Mouse (Mus musculus) heart, postnatal 0 days (tissue): ENCODE measurements at regions not wholly inside any gene's neighbourhood (a gene's known extent, or its start where the extent isn't known, plus 50 kb on each side); places are given as distances from the start of the nearest gene placed in this dataset.

Experiments used
- ATAC-seq: fragments of 200-750 bp; cut with Nextera tagmentation; 2 replicates; pipeline ENCODE4 v1.8.0; 2017; ENCODE audit warnings: low read depth, moderate number of reproducible peaks, moderate library complexity; ENCODE audit not compliant: insufficient read depth
- DNase-seq: peaks from one replicate; pipeline ENCODE4 v3.0.0-alpha.2; 2016; ENCODE audit warnings: low spot score
- H3K27ac ChIP-seq: fragments of 300-500 bp; sonication (generic); 2 replicates; pipeline ENCODE4 v1.5.1; 2014; ENCODE audit warnings: low read depth, mild to moderate bottlenecking
- H3K27me3 ChIP-seq: fragments of 300-500 bp; sonication (generic); 2 replicates; pipeline ENCODE4 v1.6.1; 2014; ENCODE audit warnings: low read length, mixed read lengths; ENCODE audit not compliant: control insufficient read depth, insufficient read depth
- H3K36me3 ChIP-seq: fragments of 300-500 bp; sonication (generic); replicated peaks from 2 replicates; pipeline ENCODE4 v1.6.1; 2014; ENCODE audit warnings: low read length, mixed read lengths; ENCODE audit not compliant: control insufficient read depth, insufficient read depth
- H3K4me1 ChIP-seq: fragments of 300-500 bp; sonication (generic); 2 replicates; pipeline ENCODE4 v1.6.1; 2014; ENCODE audit warnings: antibody characterized with exemption; ENCODE audit not compliant: control insufficient read depth, insufficient read depth
- H3K4me2 ChIP-seq: fragments of 300-500 bp; sonication (generic); 2 replicates; pipeline ENCODE4 v1.6.1; 2014; ENCODE audit warnings: low read depth, mild to moderate bottlenecking, low read length, moderate library complexity
- H3K4me3 ChIP-seq: fragments of 300-500 bp; sonication (generic); 2 replicates; pipeline ENCODE4 v1.5.1; 2014; ENCODE audit warnings: low read depth, low read length
- H3K9ac ChIP-seq: fragments of 300-500 bp; sonication (generic); replicated peaks from 2 replicates; pipeline ENCODE4 v1.6.1; 2014; ENCODE audit warnings: low read depth, low read length, mixed read lengths
- H3K9me3 ChIP-seq: fragments of 300-500 bp; sonication (generic); replicated peaks from 2 replicates; pipeline ENCODE4 v1.6.1; 2016; ENCODE audit warnings: low read length; ENCODE audit not compliant: control insufficient read depth
- CTCF ChIP-seq: IDR thresholded peaks from 2 replicates; pipeline ENCODE4 v1.5.1; 2016; ENCODE audit warnings: antibody characterized with exemption, control low read depth, low read depth
- EP300 ChIP-seq: IDR thresholded peaks from 2 replicates; pipeline ENCODE4 v1.6.1; 2016; ENCODE audit warnings: antibody characterized with exemption, low read depth
- WGBS: fragments of 180-500 bp; shearing (Covaris S2); extraction: QIAGEN DNeasy Blood & Tissue Kit; methylation state at CpG from one replicate; pipeline ENCODE4 v1.1.7; 2014; 5-methylcytosine and 5-hydroxymethylcytosine counted together

GRCm38 (mm10) chr11:94882687-94883383 is 53.2 kb upstream of the Col1a1 start:
- ATAC-seq, result peak; percentile 55; the same call in 1 of the 2 replicates
- TF ChIP-seq CTCF (no peak), EP300 (no peak)
- Histone ChIP-seq H3K4me3 (0 out of 2 replicates have a peak overlapping the region, but pooled peaks have one; percentile 7), H3K9ac (no peak overlapping the region), H3K27ac (peak overlapping the region; percentile 73), H3K4me2 (peak overlapping the region; percentile 43; the same call in 1 of the 2 replicates), H3K36me3 (no peaks in the 10 kb centered on the region), H3K4me1 (0 out of 2 replicates have a peak, but pooled peaks cover 8% of the 10 kb centered on the region), H3K27me3 (peaks cover 42% of the 10 kb centered on the region), H3K9me3 (no peaks in the 10 kb centered on the region)
- DNase-seq, result no peak
- WGBS, result 8% methylated on average over 18 of the region's 19 CpGs

DNA sequence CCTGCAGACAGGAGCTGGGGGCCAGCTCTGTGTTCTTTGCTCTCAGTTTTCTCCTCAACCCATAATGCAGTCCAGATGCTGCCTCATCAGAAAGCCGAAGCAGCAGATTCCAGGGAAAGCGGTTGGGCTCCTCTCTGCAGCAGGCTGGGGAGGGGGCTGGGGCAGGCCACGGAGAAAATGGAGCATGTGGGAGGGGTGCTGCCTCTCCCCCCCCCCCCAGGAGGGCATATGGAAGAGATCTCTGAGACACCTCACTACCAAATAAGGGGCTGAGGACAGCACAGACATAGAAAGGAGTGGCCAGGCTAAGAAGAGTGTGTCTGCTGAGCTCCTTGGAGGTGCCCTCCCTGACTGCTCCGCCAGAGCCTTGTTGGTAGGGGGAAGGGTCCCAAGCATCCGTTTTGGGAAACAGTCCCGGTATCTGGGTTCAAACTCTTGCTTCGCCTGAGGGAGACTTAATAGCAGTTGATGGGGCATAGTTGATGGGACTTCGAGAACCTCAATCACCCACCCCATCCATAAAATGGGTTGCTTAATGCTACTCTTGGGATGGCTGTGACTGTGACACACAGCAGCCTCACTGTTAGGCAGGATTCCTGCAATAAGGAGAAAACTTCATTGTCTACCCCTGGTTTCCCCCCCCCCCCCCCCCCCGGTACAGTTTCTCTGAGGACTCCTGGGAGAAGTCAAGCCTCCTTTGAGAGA is 53.9 kb upstream of the Col1a1 start:
- H3K27me3 ChIP-seq, result peaks cover 42% of the 10 kb centered on the region
- no peak for TF ChIP-seq CTCF
- no peak for TF ChIP-seq EP300
- peak; percentile 28; the same call in 1 of the 2 replicates for ATAC-seq
- H3K4me1 ChIP-seq, result 0 out of 2 replicates have a peak, but pooled peaks cover 8% of the 10 kb centered on the region
- no peak overlapping the region for H3K4me3 ChIP-seq
- peak overlapping the region; percentile 73 for H3K27ac ChIP-seq
- H3K9me3 ChIP-seq, result no peaks in the 10 kb centered on the region
- H3K36me3 ChIP-seq, result no peaks in the 10 kb centered on the region
- H3K9ac ChIP-seq, result no peak overlapping the region
- DNase-seq, result no peak
- H3K4me2 ChIP-seq, result peak overlapping the region; percentile 43; the same call in 1 of the 2 replicates
- 25% methylated on average over 9 of the region's 9 CpGs for WGBS

DNA sequence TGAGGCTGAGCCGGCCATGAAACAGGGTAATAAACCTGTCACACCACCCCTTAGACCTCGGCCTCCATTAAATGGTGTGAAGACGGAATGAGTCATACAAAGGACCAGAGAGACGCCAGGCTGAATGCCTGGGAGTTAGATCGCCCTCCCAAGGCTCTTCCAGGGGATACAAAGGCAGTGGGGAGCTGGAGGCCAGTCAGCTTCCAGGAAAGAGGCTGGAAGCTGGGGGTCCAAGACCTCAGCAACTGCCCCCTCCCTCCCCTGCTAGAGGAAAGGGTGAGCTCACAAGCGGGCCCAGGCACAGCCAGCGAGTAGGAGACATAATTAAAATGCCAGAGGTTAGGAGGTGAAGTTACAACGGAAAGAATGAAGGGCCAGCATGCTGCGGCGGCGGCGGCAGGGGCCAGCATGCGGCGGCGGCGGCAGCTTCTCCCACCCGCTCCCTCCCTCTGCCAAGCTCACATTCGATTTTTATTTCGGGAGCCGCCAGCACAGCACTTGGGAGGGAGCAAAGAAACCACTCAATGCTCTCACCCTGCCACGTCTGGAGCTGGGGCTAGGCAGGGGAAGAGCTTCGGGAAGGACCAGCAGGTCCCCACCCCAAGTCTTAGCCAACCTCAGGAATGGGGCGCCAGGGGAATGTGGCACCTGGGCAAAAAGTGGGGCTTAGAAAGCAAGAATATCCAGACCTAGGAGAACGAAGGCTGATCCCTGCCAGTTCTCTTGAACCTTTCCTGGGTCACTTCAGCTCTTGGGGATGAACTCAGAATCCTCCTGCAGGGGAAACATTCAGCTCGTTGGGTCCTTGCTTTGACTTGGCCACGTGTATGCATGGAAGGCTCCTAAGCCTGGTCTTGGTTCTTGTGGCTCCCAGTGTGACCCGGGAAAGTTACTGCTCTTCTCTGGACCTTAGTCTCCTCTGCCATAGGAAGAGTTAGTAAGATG is 54.9 kb upstream of the Col1a1 start:
- no peak for TF ChIP-seq CTCF
- no peak for TF ChIP-seq EP300
- peak overlapping the region; percentile 22 for H3K4me3 ChIP-seq
- 0 out of 2 replicates have a peak, but pooled peaks cover 8% of the 10 kb centered on the region for H3K4me1 ChIP-seq
- H3K9ac ChIP-seq, result peak overlapping the region; percentile 41; the same call in 1 of the 2 replicates
- H3K27ac ChIP-seq, result peak overlapping the region; percentile 73
- DNase-seq, result no peak
- 8% methylated on average over 27 of the region's 27 CpGs for WGBS
- peaks cover 42% of the 10 kb centered on the region for H3K27me3 ChIP-seq
- no peaks in the 10 kb centered on the region for H3K36me3 ChIP-seq
- ATAC-seq, result peak; percentile 21; the same call in 1 of the 2 replicates
- H3K4me2 ChIP-seq, result peak overlapping the region; percentile 57
- H3K9me3 ChIP-seq, result no peaks in the 10 kb centered on the region

DNA sequence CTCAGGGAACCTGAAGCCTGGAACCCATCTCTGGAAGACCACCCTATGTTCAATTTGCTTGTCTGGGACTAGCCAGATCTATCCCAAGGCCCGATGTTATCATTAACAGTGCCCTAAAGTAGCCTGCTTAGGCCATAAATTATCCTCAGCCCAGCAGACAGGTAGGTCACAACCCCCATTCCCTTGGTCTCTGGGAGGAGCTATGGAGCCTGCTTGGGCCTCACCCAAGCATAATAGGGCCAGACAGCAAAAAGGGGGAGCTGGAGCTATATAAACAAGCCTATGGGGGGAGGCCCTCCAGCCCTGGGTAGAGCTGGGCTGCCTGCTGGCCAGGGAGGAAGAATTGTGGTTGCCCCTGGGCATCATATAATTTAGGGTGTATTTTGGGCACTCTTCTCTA is 59.3 kb upstream of the Col1a1 start:
- Histone ChIP-seq H3K9ac (no peak overlapping the region), H3K36me3 (no peaks in the 10 kb centered on the region), H3K4me2 (no peak overlapping the region), H3K4me3 (no peak overlapping the region), H3K9me3 (no peaks in the 10 kb centered on the region), H3K27ac (no peak overlapping the region), H3K4me1 (peaks cover 10% of the 10 kb centered on the region; the same call in 1 of the 2 replicates), H3K27me3 (peaks cover 27% of the 10 kb centered on the region)
- DNase-seq, result no peak
- no peak for TF ChIP-seq EP300
- no peak for TF ChIP-seq CTCF
- no peak for ATAC-seq
- WGBS, result 50% methylated on average over 1 of the region's 1 CpGs

- no peak overlapping the region for H3K4me3 ChIP-seq
- peaks cover 7% of the 10 kb centered on the region; the same call in 1 of the 2 replicates for H3K4me1 ChIP-seq
- TF ChIP-seq EP300 (no peak), CTCF (no peak)
- H3K36me3 ChIP-seq, result no peaks in the 10 kb centered on the region
- H3K9me3 ChIP-seq, result no peaks in the 10 kb centered on the region
- peaks cover 15% of the 10 kb centered on the region; the same call in 1 of the 2 replicates for H3K27me3 ChIP-seq
- H3K27ac ChIP-seq, result no peak overlapping the region
- 63% methylated on average over 7 of the region's 7 CpGs for WGBS
- no peak overlapping the region for H3K9ac ChIP-seq
- DNase-seq (no peak), ATAC-seq (no peak)
- H3K4me2 ChIP-seq, result no peak overlapping the region
Measured at GRCm38 (mm10) chr11:94875026-94875425, 61.0 kb upstream of the Col1a1 start.
